Mouse (Mus musculus) midbrain, embryonic 14.5 days (tissue): Measurements from ENCODE around the gene Apcs. TPM values are rescaled to one million over a fixed set of nuclear protein-coding genes. Genes with fewer than 3 reads are reported as not detected.

Experiments used
- ATAC-seq: fragments of 200-750 bp; cut with Nextera tagmentation; 2 replicates; pipeline ENCODE4 v1.8.0; 2017; ENCODE audit warnings: moderate number of reproducible peaks, moderate library complexity; ENCODE audit not compliant: low FRiP score, low TSS enrichment
- DNase-seq: peaks from one replicate; pipeline ENCODE4 v3.0.0-alpha.2; 2015
- H3K27ac ChIP-seq: fragments of 300-500 bp; sonication (generic); replicated peaks from 2 replicates; pipeline ENCODE4 v1.5.1; 2014; ENCODE audit warnings: mild to moderate bottlenecking, low read depth, low read length, moderate library complexity
- H3K27me3 ChIP-seq: fragments of 300-500 bp; sonication (generic); 2 replicates; pipeline ENCODE4 v1.6.1; 2014; ENCODE audit warnings: low read length, control low read depth, mixed read lengths; ENCODE audit not compliant: control insufficient read depth, insufficient read depth
- H3K36me3 ChIP-seq: fragments of 300-500 bp; sonication (generic); 2 replicates; pipeline ENCODE4 v1.6.1; 2014; ENCODE audit warnings: low read length, control low read depth; ENCODE audit not compliant: control insufficient read depth, insufficient read depth
- H3K4me1 ChIP-seq: fragments of 300-500 bp; sonication (generic); 2 replicates; pipeline ENCODE4 v1.6.1; 2014; ENCODE audit warnings: mild to moderate bottlenecking, antibody characterized with exemption, low read length, control low read depth; ENCODE audit not compliant: control insufficient read depth, insufficient read depth
- H3K4me2 ChIP-seq: fragments of 300-500 bp; sonication (generic); 2 replicates; pipeline ENCODE4 v1.6.1; 2014; ENCODE audit warnings: mild to moderate bottlenecking, low read length, moderate library complexity
- H3K4me3 ChIP-seq: fragments of 300-500 bp; sonication (generic); replicated peaks from 2 replicates; pipeline ENCODE4 v1.5.1; 2014; ENCODE audit warnings: low read depth, low read length
- H3K9ac ChIP-seq: fragments of 300-500 bp; sonication (generic); replicated peaks from 2 replicates; pipeline ENCODE4 v1.6.1; 2014; ENCODE audit warnings: mild to moderate bottlenecking, low read length, moderate library complexity
- H3K9me3 ChIP-seq: fragments of 300-500 bp; sonication (generic); 2 replicates; pipeline ENCODE4 v1.6.1; 2016; ENCODE audit warnings: low read length, control low read depth, mixed read lengths; ENCODE audit not compliant: control insufficient read depth
- WGBS: fragments of 180-500 bp; shearing (Covaris S2); extraction: QIAGEN DNeasy Blood & Tissue Kit; methylation state at CpG from one replicate; pipeline ENCODE4 v1.1.7; 2014; 5-methylcytosine and 5-hydroxymethylcytosine counted together
- polyA plus RNA-seq: library from polyadenylated mRNA; unstranded; fragments of >200 nt; fragmentation: Nextera tagmentation; extraction: Ambion mirVana; gene quantifications from 2 replicates; pipeline ENCODE4 v1.2.1, GENCODE M21; 2014

The Apcs gene
- not detected in 2 replicates for polyA plus RNA-seq

DNA sequence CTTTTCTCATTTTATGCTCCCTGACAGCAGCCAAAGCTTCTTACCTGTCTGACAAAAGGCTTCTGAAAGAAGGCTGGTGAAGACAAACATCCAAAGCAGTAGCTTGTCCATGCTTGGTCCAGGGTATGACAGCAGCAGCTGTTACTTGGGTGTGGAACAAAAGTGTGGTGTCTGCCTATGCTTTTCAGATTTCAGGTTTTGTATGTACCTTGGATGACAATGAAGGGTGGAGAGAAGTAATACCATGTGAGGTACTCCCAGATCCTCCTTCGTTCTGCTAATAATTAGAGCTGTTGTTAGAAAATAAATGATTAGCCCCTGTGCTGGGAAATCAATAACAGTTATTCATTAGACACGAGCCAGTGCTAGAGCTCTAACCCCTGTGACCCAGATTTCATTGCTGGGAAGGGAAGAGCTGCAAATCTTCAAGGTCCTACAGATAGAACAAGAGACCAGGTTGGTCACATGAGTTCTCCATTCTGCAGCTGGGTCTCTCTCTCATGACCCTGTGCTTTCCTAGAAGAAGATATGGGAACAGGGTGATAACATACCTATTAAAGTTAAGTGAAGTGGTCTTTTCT lies at the start of gene Apcs:
TSS of gene Apcs (minus strand) at position 265 of the 581 bp plus-strand sequence.
- H3K4me2 ChIP-seq = no peak within 1 kb of the TSS
- H3K36me3 ChIP-seq = no peaks in the 10 kb centered on the region
- H3K27ac ChIP-seq = no peak within 1 kb of the TSS
- H3K9me3 ChIP-seq = no peaks in the 10 kb centered on the region
- no peaks in the 10 kb centered on the region for H3K4me1 ChIP-seq
- DNase-seq (no peak), ATAC-seq (no peak)
- H3K4me3 ChIP-seq = no peak within 1 kb of the TSS
- no peaks in the 10 kb centered on the region for H3K27me3 ChIP-seq
- 72% methylated on average over 2 of the region's 2 CpGs for WGBS
- H3K9ac ChIP-seq = no peak within 1 kb of the TSS

DNA sequence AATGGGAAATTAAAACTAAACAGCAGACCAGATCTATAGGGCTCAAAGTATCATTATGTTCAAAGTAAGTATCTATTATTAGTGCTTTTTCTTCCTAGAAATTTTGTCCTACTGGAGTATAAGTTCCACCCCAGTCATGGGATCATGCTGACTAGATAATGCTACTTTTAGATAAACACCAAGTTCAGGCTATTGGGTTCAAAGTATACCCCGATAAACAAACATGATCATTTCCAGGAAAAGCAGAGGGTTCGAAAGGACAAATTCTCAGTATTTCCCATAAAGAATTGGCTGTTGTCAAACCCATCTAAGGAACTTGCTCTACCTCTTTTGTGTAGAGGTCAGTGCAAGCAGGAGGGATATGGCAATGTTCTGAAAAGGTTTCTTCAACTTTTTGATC lies 37.4 kb upstream of the Apcs start:
- H3K4me2 ChIP-seq = no peak overlapping the region
- H3K4me1 ChIP-seq = no peaks in the 10 kb centered on the region
- no peak for ATAC-seq
- WGBS = 95% methylated on average over 2 of the region's 2 CpGs
- H3K27ac ChIP-seq = no peak overlapping the region
- no peaks in the 10 kb centered on the region for H3K9me3 ChIP-seq
- H3K27me3 ChIP-seq = no peaks in the 10 kb centered on the region
- H3K36me3 ChIP-seq = no peaks in the 10 kb centered on the region
- H3K9ac ChIP-seq = no peak overlapping the region
- H3K4me3 ChIP-seq = no peak overlapping the region
- DNase-seq = no peak

DNA sequence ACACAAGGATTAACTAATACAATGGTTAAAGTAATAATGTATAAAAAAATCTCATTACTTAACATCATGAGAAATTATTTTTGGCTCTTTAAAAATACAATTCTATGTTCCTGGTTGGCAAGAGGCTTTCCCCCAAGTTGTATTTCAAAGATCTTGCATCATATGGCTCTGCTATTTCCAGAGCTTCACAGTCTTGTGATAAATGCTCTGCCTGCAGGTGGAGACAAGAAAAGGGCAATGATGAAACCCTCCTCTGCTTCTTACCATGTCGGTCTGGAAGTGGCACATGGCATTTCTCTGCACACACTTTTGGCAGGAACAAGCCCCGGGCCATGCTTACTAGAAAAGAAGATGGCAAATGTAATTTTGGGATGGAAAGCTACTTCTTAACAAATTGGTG lies 23.6 kb upstream of the Apcs start:
- Histone ChIP-seq H3K4me2 (no peak overlapping the region), H3K27ac (no peak overlapping the region), H3K4me3 (no peak overlapping the region), H3K4me1 (no peaks in the 10 kb centered on the region), H3K9me3 (no peaks in the 10 kb centered on the region), H3K36me3 (no peaks in the 10 kb centered on the region), H3K27me3 (no peaks in the 10 kb centered on the region), H3K9ac (no peak overlapping the region)
- no peak for DNase-seq
- 86% methylated on average over 2 of the region's 2 CpGs for WGBS
- no peak for ATAC-seq

DNA sequence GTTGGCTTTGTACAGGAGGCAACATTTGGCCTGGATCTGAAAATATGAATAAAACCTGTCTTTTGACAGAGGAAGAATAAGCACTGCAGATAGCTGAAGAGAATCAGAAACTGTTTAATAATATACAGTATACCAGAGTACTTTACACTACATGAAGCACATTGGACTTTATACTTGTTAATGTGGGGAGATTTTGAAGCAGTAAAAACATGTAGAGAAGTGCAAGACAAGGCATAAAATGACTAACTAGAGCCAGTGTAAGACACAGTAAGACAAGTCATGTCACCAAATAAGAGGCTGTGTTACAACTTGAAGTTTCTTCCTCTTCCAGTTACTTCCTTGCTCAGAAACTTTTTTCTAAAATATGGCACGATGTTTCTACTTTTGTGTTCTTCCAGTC lies 22.3 kb upstream of the Apcs start:
- ATAC-seq (no peak), DNase-seq (no peak)
- H3K36me3 ChIP-seq = no peaks in the 10 kb centered on the region
- H3K9me3 ChIP-seq = no peaks in the 10 kb centered on the region
- H3K4me1 ChIP-seq = no peaks in the 10 kb centered on the region
- no peak overlapping the region for H3K9ac ChIP-seq
- no peak overlapping the region for H3K27ac ChIP-seq
- H3K27me3 ChIP-seq = no peaks in the 10 kb centered on the region
- no peak overlapping the region for H3K4me2 ChIP-seq
- 82% methylated on average over 1 of the region's 1 CpGs for WGBS
- no peak overlapping the region for H3K4me3 ChIP-seq

DNA sequence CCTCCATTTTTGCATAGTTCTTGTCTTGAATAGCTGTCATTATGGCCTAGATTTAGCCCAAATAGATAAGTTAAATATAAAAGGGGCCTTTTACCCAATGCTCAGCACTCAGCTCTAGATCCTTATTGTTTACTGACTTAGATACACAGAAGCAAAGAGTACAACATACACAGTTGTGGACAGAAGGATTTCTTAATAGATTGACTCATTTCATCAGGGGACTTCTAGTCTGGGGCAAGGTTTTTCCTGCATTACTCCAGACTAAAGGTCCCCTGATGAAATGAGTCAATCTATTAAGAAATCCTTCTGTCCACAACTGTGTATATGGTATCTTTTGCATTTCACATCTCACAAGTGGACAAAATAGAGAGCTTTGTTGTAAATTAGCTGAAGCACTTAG lies 8.5 kb upstream of the Apcs start:
- H3K27ac ChIP-seq = no peak overlapping the region
- no peaks in the 10 kb centered on the region for H3K4me1 ChIP-seq
- no peak for ATAC-seq
- no peaks in the 10 kb centered on the region for H3K27me3 ChIP-seq
- H3K36me3 ChIP-seq = no peaks in the 10 kb centered on the region
- H3K9me3 ChIP-seq = no peaks in the 10 kb centered on the region
- no peak overlapping the region for H3K4me3 ChIP-seq
- DNase-seq = no peak
- no peak overlapping the region for H3K9ac ChIP-seq
- H3K4me2 ChIP-seq = no peak overlapping the region

DNA sequence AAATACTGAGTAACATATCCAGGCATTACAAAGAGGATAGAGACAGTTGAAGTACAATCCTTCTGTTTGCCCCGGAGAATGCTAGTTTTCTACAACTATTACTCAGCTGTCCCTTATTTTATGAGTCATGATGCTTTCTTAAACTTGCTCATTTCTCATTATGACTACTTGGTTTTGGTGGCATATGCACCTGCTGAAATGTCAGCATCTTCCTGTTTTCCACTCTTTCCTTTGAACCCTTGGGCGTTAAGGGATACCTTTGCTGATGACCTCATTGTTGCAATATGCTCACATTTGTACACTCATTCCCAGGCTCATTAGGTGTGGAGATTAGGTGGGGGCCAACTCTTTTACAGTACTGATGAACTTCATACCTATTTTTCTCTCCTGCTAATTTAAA lies 594 bp upstream of the Apcs start:
- Histone ChIP-seq H3K4me1 (no peaks in the 10 kb centered on the region), H3K4me3 (no peak overlapping the region), H3K9ac (no peak overlapping the region), H3K27me3 (no peaks in the 10 kb centered on the region), H3K27ac (no peak overlapping the region), H3K36me3 (no peaks in the 10 kb centered on the region), H3K9me3 (no peaks in the 10 kb centered on the region), H3K4me2 (no peak overlapping the region)
- no peak for ATAC-seq
- no peak for DNase-seq
- 89% methylated on average over 2 of the region's 2 CpGs for WGBS

DNA sequence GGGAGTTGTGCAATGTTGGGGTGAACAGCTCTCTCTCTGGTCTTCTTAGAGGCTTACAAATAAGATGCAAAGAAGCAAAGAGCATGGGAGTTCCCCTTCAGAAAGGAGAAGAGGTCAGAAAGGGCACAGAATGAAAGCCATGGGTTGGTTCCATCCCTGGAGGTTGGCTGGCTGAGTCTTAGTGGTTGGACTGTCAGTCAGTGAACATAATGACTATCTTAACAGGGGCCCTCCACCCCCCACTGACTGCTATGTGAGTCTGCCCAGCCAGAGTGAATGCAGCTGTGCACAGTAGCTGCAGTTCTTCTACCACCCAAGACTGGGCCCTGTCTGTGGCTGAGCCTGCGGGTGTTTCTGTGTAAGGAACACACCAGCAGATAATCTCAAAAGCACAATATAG lies 18.2 kb downstream of the Apcs start:
- H3K4me2 ChIP-seq = no peak overlapping the region
- no peaks in the 10 kb centered on the region for H3K36me3 ChIP-seq
- no peak overlapping the region for H3K4me3 ChIP-seq
- no peaks in the 10 kb centered on the region for H3K27me3 ChIP-seq
- WGBS = 71% methylated on average over 1 of the region's 1 CpGs
- no peak overlapping the region for H3K9ac ChIP-seq
- DNase-seq (no peak), ATAC-seq (no peak)
- H3K27ac ChIP-seq = no peak overlapping the region
- H3K9me3 ChIP-seq = no peaks in the 10 kb centered on the region
- H3K4me1 ChIP-seq = no peaks in the 10 kb centered on the region

DNA sequence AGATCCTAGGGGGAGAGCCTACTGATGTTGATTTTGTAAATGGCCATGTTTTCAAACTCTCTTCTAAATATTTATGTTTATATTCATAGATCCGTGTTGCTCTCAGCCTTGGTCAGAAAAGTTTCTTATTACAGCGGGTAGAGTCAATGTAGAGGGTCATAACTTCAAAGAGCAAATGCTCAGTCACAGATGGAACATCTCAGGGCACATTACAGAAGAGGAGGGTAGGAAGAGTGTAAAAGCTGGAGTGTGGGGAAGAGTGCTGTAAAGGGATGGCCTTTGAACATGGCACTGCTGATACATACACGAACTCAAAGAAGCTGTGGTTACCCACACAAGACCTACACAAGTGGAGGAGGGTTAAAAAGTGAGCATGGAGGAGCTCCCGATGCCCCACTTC lies 19.6 kb downstream of the Apcs start:
- Histone ChIP-seq H3K9ac (no peak overlapping the region), H3K4me2 (no peak overlapping the region), H3K4me3 (no peak overlapping the region), H3K27me3 (no peaks in the 10 kb centered on the region), H3K27ac (no peak overlapping the region), H3K4me1 (no peaks in the 10 kb centered on the region), H3K36me3 (no peaks in the 10 kb centered on the region), H3K9me3 (no peaks in the 10 kb centered on the region)
- ATAC-seq = no peak
- DNase-seq = no peak
- 93% methylated on average over 4 of the region's 4 CpGs for WGBS

DNA sequence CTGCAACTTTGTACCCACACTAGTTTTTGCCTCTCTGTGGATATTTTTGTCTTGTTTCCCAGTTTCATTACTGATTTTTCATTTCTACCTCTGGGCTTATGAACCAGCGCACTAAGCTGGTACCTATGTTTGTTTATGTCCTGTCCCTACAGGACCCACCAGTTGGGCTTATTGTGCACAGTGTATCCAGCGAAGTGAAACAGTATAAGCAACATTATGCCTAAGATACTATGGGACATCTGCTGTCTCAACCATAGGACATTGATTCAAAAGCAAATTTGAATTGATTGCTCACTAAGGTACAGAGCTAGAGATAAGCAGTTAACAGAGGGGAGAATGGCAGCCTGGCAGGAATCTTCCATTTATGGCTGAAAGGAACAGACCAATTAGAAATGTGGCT lies 46.7 kb downstream of the Apcs start:
- ATAC-seq (no peak; the same call in 1 of the 2 replicates), DNase-seq (peak; percentile 1)
- H3K36me3 ChIP-seq = no peaks in the 10 kb centered on the region
- H3K4me3 ChIP-seq = no peak overlapping the region
- H3K4me2 ChIP-seq = no peak overlapping the region
- H3K9ac ChIP-seq = no peak overlapping the region
- H3K27ac ChIP-seq = no peak overlapping the region
- no peaks in the 10 kb centered on the region for H3K27me3 ChIP-seq
- WGBS = 93% methylated on average over 2 of the region's 2 CpGs
- no peaks in the 10 kb centered on the region for H3K4me1 ChIP-seq
- H3K9me3 ChIP-seq = no peaks in the 10 kb centered on the region
